ENCODE assay signal across 8 mouse cellular contexts in the genomic region with DNA sequence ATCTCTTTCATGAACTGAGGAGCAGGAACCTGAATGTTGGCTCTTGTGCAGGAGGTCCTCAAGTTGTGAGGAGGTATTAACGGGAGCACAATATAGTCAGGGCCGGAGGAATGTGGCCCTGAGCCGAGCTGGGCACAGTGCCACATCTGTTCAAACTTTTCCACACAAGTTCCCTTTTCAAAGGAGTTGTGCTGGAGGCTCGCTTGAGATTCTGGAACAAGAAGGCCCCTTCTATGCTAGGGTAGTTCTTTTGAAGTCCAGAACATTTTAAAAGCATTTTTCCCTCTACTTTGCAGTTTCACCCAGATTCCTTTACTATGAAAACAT. TPM values are rescaled to one million over a fixed set of nuclear protein-coding genes. Genes with fewer than 3 reads are reported as not detected.
DNase-seq lines count a peak whose midpoint lies in the region; ATAC-seq and TF ChIP-seq lines count a peak whose summit lies in the region.

No protein-coding gene starts in this region.

- intact Hi-C loops in heart, postnatal 36 days (cut with DNase I) = loop anchor here (5.0 kb wide), 1 partner anchor 57 kb away; a partner anchor contains a TSS

- peaks cover 11% of the 10 kb centered on the region for H3K4me1 ChIP-seq in bone marrow macrophage, adult 2 months (ENCODE audit: control insufficient read depth, insufficient read depth, low read length)
- H3K4me1 ChIP-seq in forebrain, embryonic 16.5 days (replicated peaks; ENCODE audit: control insufficient read depth, insufficient read depth, low read length) = peaks cover 16% of the 10 kb centered on the region
- peaks cover 24% of the 10 kb centered on the region for H3K4me1 ChIP-seq in liver, postnatal 0 days (ENCODE audit: insufficient read depth)
- H3K4me1 ChIP-seq in thymus, adult 2 months (replicated peaks; ENCODE audit: control insufficient read depth, insufficient read depth, low read length) = peaks cover 10% of the 10 kb centered on the region

- peak overlapping the region; percentile 99 for H3K4me2 ChIP-seq in forebrain, embryonic 16.5 days (ENCODE audit: low read length)
- peak overlapping the region; percentile 91 for H3K4me2 ChIP-seq in liver, postnatal 0 days (ENCODE audit: low read depth, low read length)

- no peak for TF ChIP-seq EP300 in liver, postnatal 0 days (IDR thresholded peaks at IDR 0.05; ENCODE audit: low read depth)

- 3% methylated on average over 4 of the region's 4 CpGs for WGBS in forebrain, embryonic 16.5 days
- 26% methylated on average over 4 of the region's 4 CpGs for WGBS in liver, postnatal 0 days (ENCODE audit: insufficient replicate concordance)
- 52% methylated on average over 4 of the region's 4 CpGs for WGBS in thymus, adult 2 months

- 0 out of 2 replicates have a peak overlapping the region, but pooled peaks have one; percentile 60 for H3K27ac ChIP-seq in bone marrow macrophage, adult 2 months (ENCODE audit: insufficient read depth, low read depth, low read length)
- H3K27ac ChIP-seq in forebrain, embryonic 16.5 days (ENCODE audit: low read length) = peak overlapping the region; percentile 76
- peak overlapping the region; percentile 92 for H3K27ac ChIP-seq in layer of hippocampus, adult 2 months
- H3K27ac ChIP-seq in liver, postnatal 0 days (ENCODE audit: low read depth) = peak overlapping the region; percentile 83
- no peak overlapping the region for H3K27ac ChIP-seq in thymus, adult 2 months (ENCODE audit: control insufficient read depth, insufficient read depth, low read length)

- ATAC-seq in forebrain, embryonic 16.5 days = peak; percentile 41
- no peak for ATAC-seq in liver, postnatal 0 days

- H3K9ac ChIP-seq in forebrain, embryonic 16.5 days (replicated peaks; ENCODE audit: low read depth, low read length) = no peak overlapping the region
- no peak overlapping the region for H3K9ac ChIP-seq in liver, postnatal 0 days (replicated peaks)

- H3K27me3 ChIP-seq in forebrain, embryonic 16.5 days (replicated peaks; ENCODE audit: control insufficient read depth, insufficient read depth, low read length) = no peaks in the 10 kb centered on the region
- no peaks in the 10 kb centered on the region for H3K27me3 ChIP-seq in liver, postnatal 0 days (ENCODE audit: insufficient read depth, low read length)
- H3K27me3 ChIP-seq in thymus, adult 2 months (ENCODE audit: control insufficient read depth, insufficient read depth, low read length) = no peaks in the 10 kb centered on the region

- peak; percentile 81 for DNase-seq in 3134 (ENCODE audit: extremely low read depth, insufficient read length, low spot score)
- peak; percentile 68 to 83 for DNase-seq in heart, postnatal 36 days
- DNase-seq in layer of hippocampus, adult 2 months (ENCODE audit: low spot score in 2 of 2) = peak; percentile 48 to 65
- peak; percentile 71 for DNase-seq in liver, postnatal 0 days
- peak; percentile 25 for DNase-seq in retina, embryonic 14.5 days (ENCODE audit: low spot score)
- no peak for DNase-seq in thymus, adult 2 months

- H3K4me3 ChIP-seq in bone marrow macrophage, adult 2 months (ENCODE audit: insufficient read depth, low read length) = peak overlapping the region; percentile 68
- peak overlapping the region; percentile 81 for H3K4me3 ChIP-seq in forebrain, embryonic 16.5 days (replicated peaks; ENCODE audit: low read length)
- H3K4me3 ChIP-seq in layer of hippocampus, adult 2 months = peak overlapping the region; percentile 72; the same call in 1 of the 2 replicates
- no peak overlapping the region for H3K4me3 ChIP-seq in liver, postnatal 0 days (ENCODE audit: low read depth, low read length)
- H3K4me3 ChIP-seq in thymus, adult 2 months (ENCODE audit: control insufficient read depth, insufficient read depth, low read length) = no peak overlapping the region

- no peaks in the 10 kb centered on the region for H3K36me3 ChIP-seq in forebrain, embryonic 16.5 days (ENCODE audit: control insufficient read depth, insufficient read depth)
- no peaks in the 10 kb centered on the region for H3K36me3 ChIP-seq in liver, postnatal 0 days (replicated peaks; ENCODE audit: insufficient read depth, low read length)
- H3K36me3 ChIP-seq in thymus, adult 2 months (ENCODE audit: control insufficient read depth, insufficient read depth, low read length) = no peaks in the 10 kb centered on the region

- no peak for TF ChIP-seq CTCF in bone marrow macrophage, adult 2 months (IDR thresholded peaks at IDR 0.05; ENCODE audit: low read depth, low read length)
- no peak for TF ChIP-seq CTCF in layer of hippocampus, adult 2 months (conservative IDR thresholded peaks at IDR 0.05)
- no peak for TF ChIP-seq CTCF in liver, postnatal 0 days (IDR thresholded peaks at IDR 0.05; ENCODE audit: low read depth)
- no peak for TF ChIP-seq CTCF in thymus, adult 2 months (IDR thresholded peaks at IDR 0.05; ENCODE audit: borderline replicate concordance, control insufficient read depth, extremely low read depth, insufficient read depth, low read length, poor library complexity)

- no peaks in the 10 kb centered on the region for H3K9me3 ChIP-seq in forebrain, embryonic 16.5 days (ENCODE audit: control insufficient read depth, low read length)
- H3K9me3 ChIP-seq in liver, postnatal 0 days (ENCODE audit: low read length) = no peaks in the 10 kb centered on the region

- TF ChIP-seq POLR2A in bone marrow macrophage, adult 2 months (IDR thresholded peaks at IDR 0.05; ENCODE audit: borderline replicate concordance, low read depth, low read length) = no peak
- no peak for TF ChIP-seq POLR2A in thymus, adult 2 months (IDR thresholded peaks at IDR 0.05; ENCODE audit: control insufficient read depth, extremely low read depth, insufficient read depth, low read length, poor library complexity)

RNA-seq across cellular contexts. Expression of a gene that starts 21.5 kb away (rescaled TPM):
- polyA plus RNA-seq in bone marrow macrophage, adult 2 months (2012; ENCODE audit: insufficient read depth, insufficient read length, missing spikeins) = 10.1 and 12.9 TPM in 2 replicates
- polyA plus RNA-seq in forebrain, embryonic 16.5 days (2015; fragmentation: Nextera tagmentation; extraction: Ambion mirVana) = 102 and 103 TPM in 2 replicates
- 1 to 10 TPM; 4.2 to 6.2 TPM for total RNA-seq in heart, postnatal 36 days (2021)
- 100 to 1,000 TPM; 104 to 107 TPM for total RNA-seq in layer of hippocampus, adult 2 months (2021)
- 40.7 and 57.3 TPM in 2 replicates for polyA plus RNA-seq in liver, postnatal 0 days (2015; fragmentation: Nextera tagmentation; extraction: Ambion mirVana)
- polyA plus RNA-seq in thymus, adult 2 months (2012; rRNA removed) = 31.9 and 33.2 TPM in 2 replicates

RNA-seq across cellular contexts. Expression of a gene that starts 59.1 kb away (rescaled TPM):
- 9.2 and 11.2 TPM in 2 replicates for polyA plus RNA-seq in bone marrow macrophage, adult 2 months (2012; ENCODE audit: insufficient read depth, insufficient read length, missing spikeins)
- polyA plus RNA-seq in forebrain, embryonic 16.5 days (2015; fragmentation: Nextera tagmentation; extraction: Ambion mirVana) = 33.2 and 36.5 TPM in 2 replicates
- total RNA-seq in heart, postnatal 36 days (2021) = 1 to 10 TPM; 3.7 to 3.9 TPM
- total RNA-seq in layer of hippocampus, adult 2 months (2021) = 10 to 100 TPM; 11.0 to 12.7 TPM
- polyA plus RNA-seq in liver, postnatal 0 days (2015; fragmentation: Nextera tagmentation; extraction: Ambion mirVana) = 3.8 and 4.8 TPM in 2 replicates
- polyA plus RNA-seq in thymus, adult 2 months (2012; rRNA removed) = 3.8 and 5.2 TPM in 2 replicates

Comparison
In these comparisons a context has a peak if more than half of its experiments do, and no peak if none do; other contexts are left out.
1. H3K4me3 ChIP-seq: peak in bone marrow macrophage, adult 2 months (single experiment), forebrain, embryonic 16.5 days (single experiment) and layer of hippocampus, adult 2 months (single experiment); none in liver, postnatal 0 days (single experiment) and thymus, adult 2 months (single experiment).